Mouse (Mus musculus): ENCODE measurements at regions not wholly inside any gene's neighbourhood (a gene's known extent, or its start where the extent isn't known, plus 50 kb on each side); places are given as distances from the start of the nearest gene placed in this dataset.

DNA sequence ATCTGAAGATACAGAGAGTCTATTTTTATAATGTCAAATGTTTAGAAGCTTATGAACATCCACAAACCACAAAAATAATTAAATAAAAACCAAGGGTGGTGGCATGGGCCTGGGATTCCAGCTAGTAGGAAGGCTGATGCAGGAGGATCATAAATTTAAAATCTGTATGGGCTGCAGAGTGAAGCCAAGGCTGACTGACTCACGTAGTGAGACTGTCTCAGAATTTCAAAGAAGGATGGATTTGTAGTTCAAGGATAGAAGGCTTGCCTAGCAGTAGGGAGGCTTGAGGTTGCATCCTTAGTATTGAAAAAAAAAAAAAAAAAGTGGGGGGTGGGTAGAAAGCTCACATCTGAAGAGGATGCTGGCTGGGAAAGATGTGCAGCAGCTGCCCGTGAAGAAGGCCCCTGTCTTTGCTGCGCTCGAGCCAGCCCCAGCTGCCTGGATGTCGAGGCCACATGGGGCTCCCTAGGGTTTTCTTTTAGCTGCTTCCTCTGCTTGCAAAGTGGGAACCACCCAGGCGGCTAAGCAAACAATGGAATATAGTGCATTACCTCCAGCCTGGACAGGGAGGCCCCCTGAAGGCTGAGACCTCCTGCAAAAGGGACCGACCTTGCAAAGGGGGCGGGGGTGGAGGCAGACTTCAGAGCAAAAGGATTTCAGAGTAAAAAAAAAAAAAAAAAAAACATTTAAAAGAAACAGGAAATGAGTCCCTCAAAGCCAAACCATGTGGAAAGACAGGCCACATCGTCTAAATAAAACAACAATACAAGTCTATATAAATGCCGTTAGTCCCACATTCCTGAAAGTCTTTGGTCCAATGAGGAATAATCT is 101.3 kb downstream of the Tmco5 start:
- no peak for DNase-seq (ENCODE audit: low spot score)

DNA sequence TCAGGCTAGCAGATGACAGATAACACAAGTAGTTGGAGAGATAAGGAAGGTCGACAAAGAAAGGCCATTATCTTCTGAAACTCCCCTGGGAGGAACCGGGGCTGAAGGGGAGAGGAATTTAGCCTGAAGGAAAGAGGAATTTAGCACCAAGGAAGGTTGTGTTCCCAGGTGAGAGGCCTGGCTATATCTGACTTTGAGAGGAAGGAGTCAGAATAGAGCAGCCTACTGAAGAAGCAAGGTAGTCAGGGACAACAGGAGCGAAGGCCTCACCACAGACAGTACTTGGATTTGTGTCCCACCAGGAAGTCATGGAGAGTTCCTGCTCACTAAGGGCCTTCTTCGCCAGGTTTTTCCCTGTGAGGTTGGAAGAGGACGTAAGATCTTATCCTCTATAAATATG is 102.2 kb downstream of the Tmco5 start:
- DNase-seq (ENCODE audit: low spot score), result no peak

DNA sequence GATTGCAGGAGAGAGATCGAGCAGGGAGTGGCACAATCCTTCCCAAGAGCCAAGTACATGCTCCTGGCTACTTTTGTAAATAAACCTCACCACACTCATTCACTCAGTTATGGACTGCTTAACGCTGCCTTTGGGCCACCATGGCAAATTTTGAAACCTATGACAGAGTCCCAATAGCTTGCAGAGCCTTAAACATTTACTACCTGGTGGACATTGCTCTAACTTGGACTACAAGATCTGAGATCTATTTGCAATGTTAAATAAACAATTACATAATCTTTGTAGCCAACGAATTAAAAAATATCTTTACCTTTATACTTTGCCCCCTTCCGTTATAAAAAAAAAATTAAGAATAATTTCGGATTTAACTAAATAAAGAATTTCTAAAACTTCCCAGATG is 104.9 kb downstream of the Tmco5 start:
- no peak for DNase-seq (ENCODE audit: low spot score)

DNA sequence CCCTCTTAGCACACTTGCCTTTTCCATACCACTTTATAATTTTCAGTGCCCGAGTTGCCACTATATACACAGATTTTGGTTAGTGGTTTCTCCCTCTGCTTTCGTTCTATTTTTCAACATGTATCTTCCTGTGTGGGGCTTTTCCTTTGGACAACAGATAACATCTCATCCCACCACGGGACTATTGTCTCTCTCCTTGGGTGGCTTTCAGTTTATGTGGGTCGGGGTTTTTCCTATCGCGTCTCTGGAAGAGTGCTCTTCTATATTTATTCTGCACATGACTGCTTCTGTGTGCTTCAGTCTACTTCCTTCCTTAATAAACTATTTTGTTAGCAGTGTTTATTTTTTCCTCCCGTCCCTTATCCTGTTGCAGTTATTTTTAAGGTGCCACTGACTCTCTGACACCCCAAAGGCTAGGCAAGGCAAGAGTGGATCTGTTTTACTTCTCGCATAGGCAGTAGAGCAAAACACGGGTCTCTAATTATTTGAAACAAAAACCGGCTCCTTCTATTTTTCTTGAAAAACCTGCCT is 105.4 kb downstream of the Tmco5 start:
- no peak for DNase-seq (ENCODE audit: low spot score)

DNA sequence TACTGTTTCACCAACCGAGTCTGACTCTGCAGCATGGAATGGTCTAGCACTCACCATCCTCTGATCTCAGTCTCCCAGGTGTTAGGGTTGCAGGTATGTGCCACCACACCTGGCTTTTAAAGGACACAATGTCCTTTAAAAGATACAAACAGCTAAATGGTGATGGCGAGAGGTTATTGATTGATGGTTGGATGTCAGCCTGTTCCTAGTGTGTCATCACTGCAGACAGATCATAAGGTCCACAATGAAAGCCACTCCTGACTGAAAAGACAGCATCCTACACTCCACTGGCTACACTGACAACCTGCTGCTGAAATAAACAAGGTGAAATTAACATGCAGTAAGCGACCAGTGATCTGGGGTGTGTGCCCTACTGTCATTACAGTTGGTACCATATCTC is 106.1 kb downstream of the Tmco5 start:
- DNase-seq (ENCODE audit: low spot score), result no peak

DNA sequence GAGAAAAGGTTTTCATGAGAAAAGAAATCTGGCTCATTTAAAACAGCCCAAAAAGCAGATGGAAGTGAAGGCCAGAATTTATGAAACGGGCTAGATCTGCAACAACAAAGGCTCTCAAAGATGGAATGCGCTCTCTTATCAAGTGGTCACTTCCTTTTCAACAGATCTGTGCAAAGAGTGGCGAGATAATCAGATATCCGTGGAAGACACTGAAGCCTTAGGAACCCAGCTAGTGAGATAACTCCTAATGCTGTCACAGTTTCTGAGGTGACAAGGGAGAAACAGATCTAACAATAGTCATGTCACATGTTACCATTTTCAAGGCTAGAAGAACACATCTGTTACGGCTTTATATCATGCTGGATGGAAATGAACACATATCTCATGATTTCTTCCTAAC is 107.1 kb downstream of the Tmco5 start:
- no peak for DNase-seq (ENCODE audit: low spot score)

DNA sequence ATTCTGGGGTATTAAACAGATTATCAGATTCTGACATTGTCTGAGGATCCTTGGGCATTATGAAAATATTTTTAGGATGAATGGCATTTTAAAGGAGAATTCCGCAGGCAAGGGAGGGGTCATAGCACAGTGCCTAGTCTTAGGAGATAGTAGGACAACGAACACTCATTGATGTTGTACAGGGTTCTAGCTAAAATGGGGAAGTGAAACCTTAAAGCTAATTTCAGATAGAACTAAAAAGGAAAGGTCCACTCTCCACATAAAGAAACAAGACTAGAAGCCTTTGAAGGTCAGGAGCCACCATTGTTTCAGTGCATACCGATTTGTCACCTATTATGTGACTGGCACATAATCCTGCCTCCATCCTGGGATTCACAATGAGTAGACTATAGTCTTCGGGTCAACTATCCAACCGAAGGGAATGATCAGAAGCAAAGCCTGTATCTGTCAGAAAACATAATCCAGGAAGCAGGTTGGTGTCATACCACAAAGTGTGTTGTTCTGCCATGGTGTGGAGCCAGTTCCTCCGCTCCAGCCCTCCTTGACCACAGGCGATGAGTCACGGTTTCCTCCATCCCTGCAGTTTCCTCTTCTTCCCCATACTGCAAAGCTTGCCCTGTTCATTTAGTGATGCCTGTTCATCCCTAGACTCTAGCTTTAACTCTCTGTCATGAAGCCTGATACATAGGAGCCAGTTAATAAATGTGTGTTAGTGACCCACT is 110.6 kb downstream of the Tmco5 start:
- no peak for DNase-seq (ENCODE audit: low spot score)

DNA sequence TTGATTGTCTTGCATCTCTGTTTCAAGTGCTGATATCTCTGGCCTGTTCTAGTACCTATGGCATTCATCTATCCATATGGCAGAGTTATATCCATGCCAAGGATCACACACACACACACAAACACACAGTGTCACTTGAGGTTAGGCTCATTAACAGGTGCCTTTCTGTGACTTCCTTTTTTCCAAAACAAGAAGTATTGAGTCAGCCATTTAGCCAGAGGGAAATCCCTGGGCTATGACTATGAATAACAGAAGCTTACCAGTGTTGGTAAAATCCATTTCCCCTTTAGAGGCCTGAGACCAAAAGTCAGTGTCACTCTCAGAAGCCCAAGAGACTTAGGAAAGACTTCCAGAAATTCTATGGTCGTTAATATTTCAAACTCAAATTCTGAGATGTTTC is 111.6 kb downstream of the Tmco5 start:
- no peak for DNase-seq (ENCODE audit: low spot score)

DNA sequence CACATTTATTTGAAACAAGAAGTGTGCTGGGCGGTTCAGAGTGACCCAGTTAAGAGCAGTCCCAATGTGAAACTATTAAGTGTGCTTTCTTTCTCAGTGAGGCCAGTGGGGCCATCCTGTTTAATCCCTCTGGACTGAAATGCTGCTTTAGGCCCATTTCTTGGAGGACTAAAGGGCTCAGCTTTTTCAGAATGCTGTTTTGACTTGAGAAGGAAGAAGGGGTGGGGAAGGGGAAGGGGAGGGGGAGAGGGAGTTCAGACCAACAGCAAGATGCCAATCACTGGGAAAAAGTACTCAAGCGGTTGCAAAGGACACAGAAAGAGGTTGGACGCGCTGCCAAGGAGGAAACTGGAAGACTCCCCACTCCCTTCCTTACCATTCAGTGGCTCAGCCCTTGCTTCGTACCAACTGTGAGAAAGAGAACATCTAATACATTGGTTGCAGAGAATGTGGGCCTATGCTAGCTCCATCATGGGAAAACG is 113.1 kb downstream of the Tmco5 start:
- DNase-seq (ENCODE audit: low spot score), result no peak

DNA sequence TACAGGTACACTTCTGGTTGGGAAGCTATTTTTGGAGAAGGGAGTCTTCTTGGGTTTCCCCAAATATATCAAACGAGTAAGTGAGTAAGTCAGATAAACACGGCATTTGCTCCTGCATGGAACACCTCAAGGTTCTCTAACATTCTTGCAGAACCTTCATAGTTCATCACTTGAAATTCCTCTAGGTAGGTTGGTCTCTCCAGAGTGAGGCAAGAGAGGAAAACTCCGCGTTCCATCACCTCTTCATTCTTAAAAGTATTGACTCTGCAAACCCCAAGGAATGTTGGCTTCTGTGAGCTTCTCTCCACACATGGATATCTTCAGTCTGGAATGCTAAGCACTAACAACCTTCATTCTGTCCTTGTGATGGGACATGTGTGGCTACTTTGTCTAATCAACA is 115.2 kb downstream of the Tmco5 start:
- DNase-seq (ENCODE audit: low spot score), result peak; percentile 45

DNA sequence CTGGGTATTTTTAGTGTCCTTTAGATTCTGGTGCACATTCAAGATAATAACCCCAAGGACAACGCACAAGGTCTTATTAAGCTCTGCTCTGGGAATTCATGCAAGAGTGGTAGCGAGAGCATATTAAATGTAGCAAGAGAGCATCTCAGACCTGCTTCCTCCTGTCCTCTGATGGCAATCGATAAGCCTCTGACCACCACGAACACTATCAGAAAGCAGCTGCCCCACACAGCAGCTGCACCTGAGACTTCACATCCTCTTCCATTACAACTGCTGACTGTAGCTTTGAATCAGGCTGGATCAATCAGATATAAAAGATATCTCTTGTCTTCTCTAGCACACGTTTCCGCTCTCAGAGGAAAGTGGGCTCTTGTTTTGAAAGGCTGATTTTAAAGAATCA is 117.8 kb downstream of the Tmco5 start:
- DNase-seq (ENCODE audit: low spot score), result no peak

DNA sequence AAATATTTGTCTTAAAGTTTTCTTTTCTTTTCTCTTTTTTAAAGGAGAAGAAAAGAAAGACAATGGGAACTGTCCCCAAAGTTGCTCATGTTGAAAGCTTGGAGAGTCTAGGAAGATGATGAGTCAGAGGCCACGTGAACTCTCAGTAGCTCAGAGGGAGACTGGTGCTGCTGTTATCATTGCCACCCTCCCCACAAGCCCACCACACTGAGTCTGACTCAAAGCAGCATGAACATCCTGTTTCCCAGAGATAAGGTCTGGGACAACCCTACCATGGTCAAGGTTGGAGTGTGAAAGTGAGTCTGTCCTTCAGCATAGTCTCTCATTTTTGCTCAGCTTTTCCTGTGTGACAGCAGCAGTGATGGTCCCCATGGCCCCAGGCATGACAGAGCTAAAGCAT is 120.3 kb downstream of the Tmco5 start:
- DNase-seq (ENCODE audit: low spot score), result no peak

DNA sequence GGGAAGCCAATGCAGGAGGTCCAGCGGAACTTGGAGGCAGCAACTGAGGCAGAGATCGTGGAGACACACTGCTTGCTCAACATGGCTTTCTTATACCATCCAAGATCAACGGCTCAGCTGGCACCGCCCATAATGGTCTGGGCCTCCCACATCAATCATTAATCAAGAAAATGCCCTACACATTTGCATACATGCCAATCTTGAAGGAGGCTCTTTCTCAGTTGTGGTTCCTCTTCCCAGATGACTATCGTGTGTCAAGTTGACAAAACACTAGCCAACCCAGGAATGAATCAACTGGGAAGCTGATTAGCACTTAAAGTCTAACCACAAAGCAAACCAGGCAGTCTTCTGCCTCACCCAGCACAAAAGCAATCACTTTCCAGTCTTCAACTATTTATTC is 121.1 kb downstream of the Tmco5 start:
- DNase-seq (ENCODE audit: low spot score), result no peak

DNA sequence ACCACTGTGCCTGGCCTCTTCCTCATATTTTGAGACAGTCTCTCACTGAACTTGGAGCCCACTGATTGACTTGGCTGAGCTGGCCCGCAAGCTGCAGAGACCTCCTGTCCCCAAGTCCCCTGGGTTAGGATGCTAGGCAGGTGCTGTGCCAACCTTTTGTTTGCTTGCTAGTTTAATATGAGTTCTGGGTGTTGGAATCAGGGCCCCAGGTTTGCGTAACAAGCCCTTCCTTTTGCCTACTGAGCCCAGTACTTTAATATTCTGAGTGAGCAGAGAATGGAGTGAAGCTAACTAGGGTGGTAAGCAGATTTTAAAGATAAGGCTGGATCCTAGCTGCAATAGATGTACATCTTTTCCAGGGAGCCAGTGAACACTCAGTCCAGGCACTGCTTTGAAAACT is 117.2 kb upstream of the Spred1 start:
- no peak for DNase-seq (ENCODE audit: low spot score)

DNA sequence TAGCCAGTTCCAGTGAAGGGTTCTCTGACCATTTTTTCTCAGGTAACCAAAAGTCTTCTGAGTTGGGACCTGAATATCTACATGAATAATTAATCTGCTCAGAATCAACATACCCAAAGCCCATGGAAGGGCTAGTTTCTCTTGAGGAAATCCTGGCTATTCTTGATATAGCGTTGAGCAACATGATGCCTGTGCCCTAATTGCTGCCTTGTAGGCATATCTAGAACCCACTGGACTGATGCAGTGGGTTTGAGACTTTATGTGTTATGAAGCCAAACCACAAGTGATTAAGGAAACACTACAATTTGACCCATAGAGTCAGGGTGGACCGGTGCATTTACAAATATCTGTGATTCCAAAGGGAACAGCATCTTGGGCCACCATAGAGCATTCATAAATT is 114.3 kb upstream of the Spred1 start:
- DNase-seq (ENCODE audit: low spot score), result no peak

DNA sequence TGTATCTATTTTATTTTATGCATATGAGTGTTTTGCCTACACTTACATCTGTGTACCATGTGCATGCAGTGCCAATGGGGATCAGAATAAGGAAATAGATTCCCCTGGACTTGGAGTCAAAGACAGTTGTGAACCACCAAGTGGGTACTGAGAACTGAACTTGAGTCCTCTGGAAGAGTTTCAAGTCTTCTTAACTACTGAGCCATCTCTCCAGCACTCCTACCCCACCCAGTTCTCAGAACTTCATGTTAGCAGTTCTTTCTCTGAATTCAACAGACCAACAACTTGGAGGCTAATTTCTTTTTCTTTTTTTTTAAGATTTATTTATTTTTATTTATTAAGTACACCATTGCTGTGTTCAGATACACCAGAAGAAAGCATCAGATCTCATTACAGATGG is 112.3 kb upstream of the Spred1 start:
- DNase-seq (ENCODE audit: low spot score), result no peak

DNA sequence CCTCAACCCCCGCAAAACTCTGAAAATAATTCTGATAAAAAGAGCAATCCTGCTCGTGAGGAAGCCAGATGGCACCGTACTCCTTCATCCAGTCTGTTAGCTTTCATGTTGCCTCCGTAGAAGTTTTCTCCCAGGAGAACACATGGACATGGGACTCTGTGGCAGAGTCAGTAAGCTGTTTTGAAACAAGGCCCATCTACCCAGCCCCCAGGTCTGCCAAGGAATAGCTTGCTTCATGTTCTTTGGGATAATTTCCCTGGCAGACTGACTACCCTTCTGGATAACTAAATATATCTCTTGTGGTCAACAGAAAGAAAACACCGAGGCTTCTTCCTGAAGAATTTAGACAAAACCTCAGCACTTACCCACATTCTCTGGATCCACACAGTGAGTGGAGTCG is 111.2 kb upstream of the Spred1 start:
- no peak for DNase-seq (ENCODE audit: low spot score)

DNA sequence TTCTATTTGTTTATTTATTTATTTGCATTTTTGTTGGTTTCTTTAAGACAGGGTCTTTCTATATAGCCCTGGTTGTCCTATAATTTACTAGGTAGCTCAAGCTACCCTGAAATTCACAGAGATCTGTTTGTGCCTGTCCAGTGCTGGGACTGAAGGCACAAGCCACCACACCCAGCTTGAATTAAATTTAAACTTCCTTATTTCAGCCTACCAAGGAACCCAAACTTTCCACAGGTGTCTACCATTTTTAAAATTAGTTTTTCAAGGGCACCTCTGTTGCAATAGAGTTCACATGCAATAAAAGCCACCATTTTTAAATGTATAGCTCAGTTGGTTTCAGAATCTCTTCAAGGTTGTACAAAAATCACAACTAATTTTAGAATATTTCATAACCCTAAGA is 110.2 kb upstream of the Spred1 start:
- DNase-seq (ENCODE audit: low spot score), result no peak

DNA sequence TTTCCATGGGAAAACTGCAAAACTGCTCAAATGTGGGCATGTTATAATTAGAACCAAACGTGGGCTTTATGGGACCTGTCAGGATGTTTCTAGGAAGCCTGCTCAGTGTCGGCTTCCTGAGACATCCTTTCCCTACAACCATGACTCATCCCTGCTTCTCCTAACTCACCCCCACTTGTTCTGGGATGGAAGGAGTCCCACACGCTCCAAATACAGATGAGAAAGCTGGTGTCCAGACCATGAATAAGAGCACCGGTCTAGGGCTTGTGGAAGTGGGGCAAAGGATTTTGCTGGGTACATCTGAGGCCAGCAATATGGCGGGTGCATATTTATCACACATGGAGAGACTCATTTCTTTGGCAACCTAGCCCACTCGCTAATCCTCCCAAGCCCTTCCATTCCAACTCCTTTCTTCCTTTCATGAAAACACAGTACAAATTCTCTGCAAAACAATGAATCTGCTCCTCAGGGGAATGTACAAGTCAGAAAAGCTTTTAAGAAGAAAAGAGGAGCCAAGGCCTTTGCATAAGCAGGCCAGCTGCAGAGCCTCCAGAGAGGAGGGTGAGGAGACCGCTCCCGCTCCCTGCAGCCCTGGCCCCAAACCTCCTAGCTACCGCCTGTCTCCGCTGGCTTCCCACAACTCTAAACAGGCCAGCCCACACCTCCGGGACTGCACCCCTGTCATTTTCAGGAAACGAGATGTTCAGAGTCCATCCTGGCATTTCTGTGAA is 103.1 kb upstream of the Spred1 start:
- peak; percentile 25 for DNase-seq (ENCODE audit: low spot score)

DNA sequence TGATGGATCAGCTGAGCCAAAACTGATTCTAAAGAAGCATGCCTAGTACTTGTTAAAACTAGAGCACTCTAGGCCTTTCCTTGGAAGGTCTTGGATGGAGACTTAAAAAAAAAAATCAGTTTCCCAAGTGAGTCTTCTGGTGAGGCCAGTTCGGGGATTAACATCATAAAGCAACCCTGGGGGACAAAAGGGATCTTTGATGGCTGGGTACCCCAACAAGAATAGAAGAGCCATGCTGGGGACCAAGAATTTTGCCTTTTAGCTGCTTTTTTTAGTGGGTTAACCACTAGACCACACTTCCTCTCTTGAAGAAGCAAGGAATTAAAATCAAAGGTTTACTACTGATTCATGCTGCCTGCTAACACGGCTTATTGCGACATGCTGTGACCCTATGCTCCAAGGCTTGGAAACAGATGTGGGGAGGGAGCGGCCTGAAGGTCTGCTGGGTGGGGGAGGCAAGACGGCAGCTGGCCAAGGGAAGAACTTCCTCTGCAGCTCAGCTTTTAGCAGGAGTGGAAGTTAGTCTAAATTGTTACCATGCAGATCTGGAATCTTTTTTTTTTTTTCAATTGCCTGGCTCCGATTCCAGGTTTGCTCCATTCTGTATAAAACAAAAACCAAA is 102.1 kb upstream of the Spred1 start:
- DNase-seq (ENCODE audit: low spot score), result peak; percentile 83

DNA sequence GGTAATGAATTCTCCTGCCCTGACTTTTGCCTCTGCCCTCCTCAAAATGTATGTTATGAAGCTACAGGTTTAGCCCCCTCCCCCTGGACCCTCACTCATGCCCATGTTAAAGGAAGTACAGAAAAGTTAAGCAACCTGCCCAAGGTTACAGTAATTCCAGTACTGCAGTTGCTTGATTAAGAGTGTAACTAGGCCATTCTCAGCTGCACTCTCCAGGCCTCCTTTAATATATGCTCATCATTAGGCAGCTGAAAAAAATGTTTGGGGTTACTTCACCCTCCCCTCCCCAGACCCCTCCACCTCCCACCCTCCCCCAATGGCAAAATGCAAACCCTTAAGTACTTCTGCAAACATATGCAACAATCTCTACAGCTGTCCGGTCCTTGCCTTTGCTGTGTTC is 101.6 kb upstream of the Spred1 start:
- no peak for DNase-seq (ENCODE audit: low spot score)

DNA sequence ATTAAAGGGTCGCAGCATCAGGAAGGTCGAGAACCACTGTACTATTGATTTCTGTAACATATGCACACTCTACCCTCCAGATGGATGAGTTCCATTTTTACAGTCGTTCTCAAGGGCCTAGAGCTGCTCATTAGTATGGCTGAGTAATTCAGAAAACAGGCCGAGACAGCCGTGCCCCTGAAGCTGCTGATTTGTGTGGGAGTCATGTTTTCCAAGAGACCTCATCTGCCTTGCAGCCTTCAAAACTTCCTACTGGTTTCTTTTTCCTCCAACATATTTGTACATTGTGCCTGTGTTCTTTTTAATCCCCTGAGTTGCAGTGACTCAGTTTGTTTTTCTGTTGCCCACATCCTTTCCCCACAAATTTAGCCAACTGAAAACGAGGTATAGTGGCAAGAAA is 99.4 kb upstream of the Spred1 start:
- no peak for DNase-seq (ENCODE audit: low spot score)

All from lung, postnatal 25 days (tissue).